In genomic region chr9:56864832-56865231, GRCm38 (mm10) we compare ENCODE assay signal across 8 mouse cellular contexts. TPM values are rescaled to one million over a fixed set of nuclear protein-coding genes. Genes with fewer than 3 reads are reported as not detected.
DNase-seq lines count a peak whose midpoint lies in the region; ATAC-seq and TF ChIP-seq lines count a peak whose summit lies in the region.

Gene Cspg4 (plus strand): TSS chr9:56865033.

- H3K36me3 ChIP-seq in forebrain, embryonic 15.5 days = no peaks in the 10 kb centered on the region
- H3K36me3 ChIP-seq in lung, postnatal 0 days (ENCODE audit: insufficient read depth, low read length) = no peaks in the 10 kb centered on the region
- no peaks in the 10 kb centered on the region for H3K36me3 ChIP-seq in stomach, embryonic 14.5 days (ENCODE audit: control insufficient read depth, insufficient read depth, low read length)

- H3K4me2 ChIP-seq in forebrain, embryonic 15.5 days (replicated peaks) = peak within 1 kb of the TSS; percentile 40
- H3K4me2 ChIP-seq in lung, postnatal 0 days (replicated peaks; ENCODE audit: low read depth, low read length) = peak within 1 kb of the TSS; percentile 50
- peak within 1 kb of the TSS; percentile 68 for H3K4me2 ChIP-seq in stomach, embryonic 14.5 days (replicated peaks; ENCODE audit: low read depth, low read length)

- no peaks in the 10 kb centered on the region for H3K9me3 ChIP-seq in forebrain, embryonic 15.5 days
- H3K9me3 ChIP-seq in lung, postnatal 0 days (ENCODE audit: low read length) = no peaks in the 10 kb centered on the region
- no peaks in the 10 kb centered on the region for H3K9me3 ChIP-seq in stomach, embryonic 14.5 days (ENCODE audit: control insufficient read depth, low read depth, low read length)

- TF ChIP-seq CTCF in cortical plate, adult 2 months (IDR thresholded peaks at IDR 0.05; ENCODE audit: extremely low read depth, insufficient read depth, low read length) = no peak
- TF ChIP-seq CTCF in lung, postnatal 0 days (IDR thresholded peaks at IDR 0.05) = no peak

- ATAC-seq in forebrain, embryonic 15.5 days (replicated peaks) = no peak
- peak; percentile 70 for ATAC-seq in lung, postnatal 0 days
- ATAC-seq in stomach, embryonic 14.5 days (ENCODE audit: insufficient number of reproducible peaks, insufficient read depth, low FRiP score, low read depth) = peak; percentile 72

- H3K27ac ChIP-seq in cortical plate, adult 2 months (ENCODE audit: insufficient read depth, low read length) = no peak within 1 kb of the TSS
- H3K27ac ChIP-seq in forebrain, embryonic 15.5 days (replicated peaks) = no peak within 1 kb of the TSS
- no peak within 1 kb of the TSS for H3K27ac ChIP-seq in lung, postnatal 0 days (ENCODE audit: low read length)
- H3K27ac ChIP-seq in stomach, embryonic 14.5 days (ENCODE audit: low read length) = peak within 1 kb of the TSS; percentile 52; the same call in 1 of the 2 replicates

- H3K27me3 ChIP-seq in forebrain, embryonic 15.5 days = peaks cover 14% of the 10 kb centered on the region; the same call in 1 of the 2 replicates
- no peaks in the 10 kb centered on the region for H3K27me3 ChIP-seq in lung, postnatal 0 days (replicated peaks; ENCODE audit: insufficient read depth, low read length)
- no peaks in the 10 kb centered on the region for H3K27me3 ChIP-seq in stomach, embryonic 14.5 days (ENCODE audit: control insufficient read depth, insufficient read depth, low read length)

- WGBS in forebrain, embryonic 15.5 days = 3% methylated on average over 24 of the region's 24 CpGs
- under 1% methylated on average over 24 of the region's 24 CpGs for WGBS in lung, postnatal 0 days
- under 1% methylated on average over 24 of the region's 24 CpGs for WGBS in stomach, embryonic 14.5 days

- intact Hi-C loops in heart, postnatal 36 days (cut with DNase I) = no loop called here

- H3K4me3 ChIP-seq in cortical plate, adult 2 months (ENCODE audit: insufficient read depth, low read length) = peak within 1 kb of the TSS; percentile 21
- peak within 1 kb of the TSS; percentile 30 for H3K4me3 ChIP-seq in forebrain, embryonic 15.5 days
- peak within 1 kb of the TSS; percentile 26 for H3K4me3 ChIP-seq in lung, postnatal 0 days (ENCODE audit: low read depth, low read length)
- H3K4me3 ChIP-seq in stomach, embryonic 14.5 days (ENCODE audit: low read depth, low read length) = peak within 1 kb of the TSS; percentile 44

- peak; percentile 67 to 68 for DNase-seq in heart, postnatal 36 days
- peak in 1 of 2 experiments; percentile 63 for DNase-seq in layer of hippocampus, postnatal 10 days (ENCODE audit: low spot score in 2 of 2)
- DNase-seq in lung, postnatal 0 days (ENCODE audit: low spot score) = peak; percentile 80
- DNase-seq in adipocyte (ENCODE audit: low spot score) = no peak
- DNase-seq in right cerebral cortex, adult 18-20 months = no peak

- TF ChIP-seq POLR2A in cortical plate, adult 2 months (IDR thresholded peaks at IDR 0.05; ENCODE audit: extremely low read depth, insufficient read depth, low read length) = peak; percentile 63; the same call in 1 of the 2 replicates

- peaks cover 3% of the 10 kb centered on the region; the same call in 1 of the 2 replicates for H3K4me1 ChIP-seq in cortical plate, adult 2 months (ENCODE audit: control insufficient read depth, insufficient read depth, low read length)
- H3K4me1 ChIP-seq in forebrain, embryonic 15.5 days = peaks cover 32% of the 10 kb centered on the region
- H3K4me1 ChIP-seq in lung, postnatal 0 days (ENCODE audit: insufficient read depth, low read depth, low read length) = peaks cover 21% of the 10 kb centered on the region
- H3K4me1 ChIP-seq in stomach, embryonic 14.5 days (ENCODE audit: control insufficient read depth, insufficient read depth, low read length) = peaks cover 52% of the 10 kb centered on the region

- H3K9ac ChIP-seq in forebrain, embryonic 15.5 days (replicated peaks) = peak within 1 kb of the TSS; percentile 26; the same call in 1 of the 2 replicates
- peak within 1 kb of the TSS; percentile 10; the same call in 1 of the 2 replicates for H3K9ac ChIP-seq in lung, postnatal 0 days (replicated peaks; ENCODE audit: low read depth)
- H3K9ac ChIP-seq in stomach, embryonic 14.5 days (replicated peaks; ENCODE audit: low read depth, low read length) = peak within 1 kb of the TSS; percentile 37; the same call in 1 of the 2 replicates

- TF ChIP-seq EP300 in lung, postnatal 0 days (IDR thresholded peaks at IDR 0.05) = no peak

RNA-seq across cellular contexts. Expression of gene Cspg4, which starts in this region (rescaled TPM):
- polyA plus RNA-seq in cortical plate, adult 2 months (2012; rRNA removed) = 12.5 and 13.3 TPM in 2 replicates
- polyA plus RNA-seq in forebrain, embryonic 15.5 days (2015; fragmentation: Nextera tagmentation; extraction: Ambion mirVana) = 5.1 and 6.0 TPM in 2 replicates
- 10 to 100 TPM; 14.7 to 16.7 TPM for total RNA-seq in heart, postnatal 36 days (2021)
- 10 to 100 TPM; 37.0 to 37.5 TPM for total RNA-seq in layer of hippocampus, postnatal 10 days (2021)
- 9.1 and 10.4 TPM in 2 replicates for polyA plus RNA-seq in lung, postnatal 0 days (2015; fragmentation: Nextera tagmentation; extraction: Ambion mirVana)
- polyA plus RNA-seq in stomach, embryonic 14.5 days (2014; fragmentation: Nextera tagmentation; extraction: Ambion mirVana) = 16.1 and 17.5 TPM in 2 replicates

Comparison
In these comparisons a context has a peak if more than half of its experiments do, and no peak if none do; other contexts are left out.
1. DNase-seq: peak in heart, postnatal 36 days (2 of 2) and lung, postnatal 0 days (single experiment); none in adipocyte (single experiment) and right cerebral cortex, adult 18-20 months (single experiment).
2. Peak in every context shown above with its lines, with median percentiles within 50 percentile points of each other: H3K4me3 ChIP-seq, H3K4me2 ChIP-seq and H3K9ac ChIP-seq.